Mouse (Mus musculus) stomach, embryonic 16.5 days (tissue): ENCODE measurements around the gene Speer4f1. TPM values are rescaled to one million over a fixed set of nuclear protein-coding genes. Genes with fewer than 3 reads are reported as not detected.

Experiments
- ATAC-seq: fragments of 200-750 bp; cut with Nextera tagmentation; 2 replicates; pipeline ENCODE4 v1.8.0; 2017; ENCODE audit warnings: moderate number of reproducible peaks, moderate TSS enrichment; ENCODE audit not compliant: insufficient read depth, low FRiP score
- H3K27ac ChIP-seq: fragments of 300-500 bp; sonication (generic); 2 replicates; pipeline ENCODE4 v1.5.1; 2014; ENCODE audit warnings: low read length
- H3K27me3 ChIP-seq: fragments of 300-500 bp; sonication (generic); 2 replicates; pipeline ENCODE4 v1.6.1; 2014; ENCODE audit warnings: low read length, control low read depth, mixed read lengths; ENCODE audit not compliant: control insufficient read depth, insufficient read depth
- H3K36me3 ChIP-seq: fragments of 300-500 bp; sonication (generic); 2 replicates; pipeline ENCODE4 v1.6.1; 2014; ENCODE audit warnings: low read length; ENCODE audit not compliant: control insufficient read depth, insufficient read depth
- H3K4me1 ChIP-seq: fragments of 300-500 bp; sonication (generic); 2 replicates; pipeline ENCODE4 v1.6.1; 2014; ENCODE audit warnings: low read length, control low read depth, mixed read lengths; ENCODE audit not compliant: control insufficient read depth, insufficient read depth
- H3K4me2 ChIP-seq: fragments of 300-500 bp; sonication (generic); 2 replicates; pipeline ENCODE4 v1.6.1; 2014; ENCODE audit warnings: low read depth, low read length, mixed read lengths
- H3K4me3 ChIP-seq: fragments of 300-500 bp; sonication (generic); replicated peaks from 2 replicates; pipeline ENCODE4 v1.5.1; 2014; ENCODE audit warnings: mild to moderate bottlenecking, low read length
- H3K9ac ChIP-seq: fragments of 300-500 bp; sonication (generic); 2 replicates; pipeline ENCODE4 v1.6.1; 2014; ENCODE audit warnings: low read length
- H3K9me3 ChIP-seq: fragments of 300-500 bp; sonication (generic); replicated peaks from 2 replicates; pipeline ENCODE4 v1.6.1; 2016; ENCODE audit warnings: low read length, control low read depth; ENCODE audit not compliant: control insufficient read depth
- WGBS: fragments of 180-500 bp; shearing (Covaris S2); extraction: QIAGEN DNeasy Blood & Tissue Kit; methylation state at CpG from one replicate; pipeline ENCODE4 v1.1.7; 2014; 5-methylcytosine and 5-hydroxymethylcytosine counted together
- polyA plus RNA-seq: library from polyadenylated mRNA; unstranded; fragments of >200 nt; fragmentation: Nextera tagmentation; extraction: Ambion mirVana; gene quantifications from 2 replicates; pipeline ENCODE4 v1.2.1, GENCODE M21; 2015

The Speer4f1 gene
- polyA plus RNA-seq, 1 experiment from 2014 or later, result not detected

- 50% methylated on average over 1 of the region's 1 CpGs for WGBS
- H3K36me3 ChIP-seq, result no peaks in the 10 kb centered on the region
- no peak overlapping the region for H3K9ac ChIP-seq
- no peaks in the 10 kb centered on the region for H3K4me1 ChIP-seq
- H3K9me3 ChIP-seq, result no peaks in the 10 kb centered on the region
- H3K27me3 ChIP-seq, result no peaks in the 10 kb centered on the region
- no peak overlapping the region for H3K4me3 ChIP-seq
- no peak overlapping the region for H3K4me2 ChIP-seq
- H3K27ac ChIP-seq, result no peak overlapping the region
- no peak for ATAC-seq
These were observed 578 bp downstream of the Speer4f1 start for GRCm38 (mm10) chr5:17476476-17476875.

- 52% methylated on average over 1 of the region's 1 CpGs for WGBS
- Histone ChIP-seq H3K36me3 (no peaks in the 10 kb centered on the region), H3K4me2 (no peak overlapping the region), H3K27ac (no peak overlapping the region), H3K27me3 (no peaks in the 10 kb centered on the region), H3K9me3 (no peaks in the 10 kb centered on the region), H3K9ac (no peak overlapping the region), H3K4me1 (no peaks in the 10 kb centered on the region), H3K4me3 (no peak overlapping the region)
- no peak for ATAC-seq
These were observed 14.0 kb downstream of the Speer4f1 start for GRCm38 (mm10) chr5:17489894-17490293.

- H3K4me3 ChIP-seq, result no peak overlapping the region
- WGBS, result 77% methylated on average over 2 of the region's 2 CpGs
- H3K27me3 ChIP-seq, result no peaks in the 10 kb centered on the region
- no peak overlapping the region for H3K9ac ChIP-seq
- no peak overlapping the region for H3K27ac ChIP-seq
- no peak overlapping the region for H3K4me2 ChIP-seq
- no peaks in the 10 kb centered on the region for H3K9me3 ChIP-seq
- H3K36me3 ChIP-seq, result no peaks in the 10 kb centered on the region
- no peaks in the 10 kb centered on the region for H3K4me1 ChIP-seq
- no peak for ATAC-seq
These were observed 19.7 kb downstream of the Speer4f1 start for GRCm38 (mm10) chr5:17495616-17496015.

- 82% methylated on average over 5 of the region's 5 CpGs for WGBS
These were observed 20.8 kb downstream of the Speer4f1 start for GRCm38 (mm10) chr5:17496650-17497049.

GRCm38 (mm10) chr5:17499873-17500329, 24.0 kb downstream of the Speer4f1 start:
- 84% methylated on average over 1 of the region's 1 CpGs for WGBS
- H3K27me3 ChIP-seq, result no peaks in the 10 kb centered on the region
- no peaks in the 10 kb centered on the region for H3K9me3 ChIP-seq
- ATAC-seq, result no peak
- no peak overlapping the region for H3K9ac ChIP-seq
- no peaks in the 10 kb centered on the region for H3K36me3 ChIP-seq
- no peak overlapping the region for H3K27ac ChIP-seq
- H3K4me2 ChIP-seq, result no peak overlapping the region
- H3K4me3 ChIP-seq, result no peak overlapping the region
- no peaks in the 10 kb centered on the region for H3K4me1 ChIP-seq

More at GRCm38 (mm10) chr5:17496650-17497049, 20.8 kb downstream of the Speer4f1 start:
- H3K4me3 ChIP-seq, result no peak overlapping the region
- no peaks in the 10 kb centered on the region for H3K36me3 ChIP-seq
- H3K9ac ChIP-seq, result no peak overlapping the region
- H3K9me3 ChIP-seq, result no peaks in the 10 kb centered on the region
- H3K27ac ChIP-seq, result no peak overlapping the region
- no peaks in the 10 kb centered on the region for H3K27me3 ChIP-seq
- no peak for ATAC-seq
- H3K4me2 ChIP-seq, result no peak overlapping the region
- no peaks in the 10 kb centered on the region for H3K4me1 ChIP-seq

GRCm38 (mm10) chr5:17500866-17501265, 25.0 kb downstream of the Speer4f1 start:
- Histone ChIP-seq H3K27ac (no peak overlapping the region), H3K9me3 (no peaks in the 10 kb centered on the region), H3K27me3 (no peaks in the 10 kb centered on the region), H3K4me3 (no peak overlapping the region), H3K9ac (no peak overlapping the region), H3K4me2 (no peak overlapping the region), H3K4me1 (no peaks in the 10 kb centered on the region), H3K36me3 (no peaks in the 10 kb centered on the region)
- ATAC-seq, result no peak
- WGBS, result 81% methylated on average over 1 of the region's 1 CpGs

- H3K9me3 ChIP-seq, result no peaks in the 10 kb centered on the region
- no peaks in the 10 kb centered on the region for H3K36me3 ChIP-seq
- H3K27ac ChIP-seq, result no peak overlapping the region
- ATAC-seq, result no peak
- no peaks in the 10 kb centered on the region for H3K4me1 ChIP-seq
- no peak overlapping the region for H3K4me3 ChIP-seq
- no peaks in the 10 kb centered on the region for H3K27me3 ChIP-seq
- no peak overlapping the region for H3K9ac ChIP-seq
- no peak overlapping the region for H3K4me2 ChIP-seq
These were observed 29.6 kb downstream of the Speer4f1 start for GRCm38 (mm10) chr5:17505540-17505939.

GRCm38 (mm10) chr5:17508038-17508437, 32.1 kb downstream of the Speer4f1 start:
- no peak overlapping the region for H3K4me3 ChIP-seq
- no peaks in the 10 kb centered on the region for H3K9me3 ChIP-seq
- no peak for ATAC-seq
- 83% methylated on average over 3 of the region's 3 CpGs for WGBS
- H3K9ac ChIP-seq, result no peak overlapping the region
- H3K4me2 ChIP-seq, result no peak overlapping the region
- no peaks in the 10 kb centered on the region for H3K36me3 ChIP-seq
- H3K27me3 ChIP-seq, result no peaks in the 10 kb centered on the region
- no peak overlapping the region for H3K27ac ChIP-seq
- no peaks in the 10 kb centered on the region for H3K4me1 ChIP-seq
